Mouse (Mus musculus): ENCODE data around the gene Pitpnb.

Gene Pitpnb

DNA sequence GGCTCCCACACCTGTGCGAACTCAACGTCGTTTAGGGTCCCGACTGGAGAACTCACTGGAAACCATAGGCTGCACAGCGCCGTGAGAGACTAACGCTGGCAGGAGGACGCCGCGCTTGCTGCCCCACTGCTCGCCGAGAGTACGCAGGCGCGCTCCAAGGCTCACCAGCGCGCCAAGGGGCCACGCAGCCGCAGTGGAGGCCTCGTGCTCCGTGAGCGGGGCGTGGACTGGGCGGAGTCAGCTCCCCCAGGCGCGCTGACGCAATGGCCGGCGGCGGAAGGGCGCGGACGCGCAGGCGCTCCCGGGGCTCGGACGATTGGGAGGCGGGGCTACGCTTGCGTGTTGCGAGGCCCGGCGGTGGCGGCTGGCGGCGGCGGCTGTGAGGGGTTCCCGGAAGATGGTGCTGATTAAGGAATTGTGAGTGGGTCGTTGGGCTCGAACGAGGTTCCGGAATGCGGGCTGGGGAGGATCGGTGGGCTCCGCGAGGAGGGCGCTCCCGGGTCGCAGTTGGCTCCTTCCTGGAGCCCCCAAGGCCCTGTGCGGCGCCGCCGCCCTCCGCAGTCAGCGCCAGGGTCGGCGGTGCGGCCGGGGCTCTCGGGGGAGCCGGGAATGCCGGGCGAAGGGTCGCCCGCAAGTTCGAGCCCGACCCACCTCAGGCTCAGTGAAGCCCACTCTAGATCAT lies at the start of gene Pitpnb:
Pitpnb (plus strand) TSS at position 347 of the 682 bp plus-strand sequence.
- in situ Hi-C loops (cut with MboI, MseI) = no loop called here

GRCm38 (mm10) chr5:111284420-111285175 lies 46.0 kb upstream of the Pitpnb start:
- in situ Hi-C loops (cut with MboI, MseI) = loop anchor here (5.0 kb wide), 1 partner anchor 33 kb away; no protein-coding TSS in a partner anchor

DNA sequence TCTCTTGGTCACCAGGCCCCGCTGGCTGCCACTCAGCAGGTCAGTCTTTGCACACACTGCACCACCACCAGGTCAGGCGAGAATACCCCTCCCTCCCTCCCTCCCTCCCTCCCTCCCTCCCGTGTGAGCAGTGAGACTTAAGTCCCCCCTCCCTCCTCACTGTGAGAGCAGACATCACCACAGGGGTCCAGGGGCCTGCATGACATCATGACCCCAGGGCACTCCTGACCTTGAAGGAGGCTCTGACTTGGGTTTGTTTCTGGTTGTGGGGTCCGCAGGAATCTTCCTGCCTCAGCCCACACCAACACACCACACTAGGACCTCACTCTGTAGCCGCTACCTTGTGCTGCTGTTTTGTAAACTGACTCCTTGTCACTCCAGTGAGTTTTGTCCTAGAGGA lies 43.0 kb upstream of the Pitpnb start:
- in situ Hi-C loops (cut with MboI, MseI) = no loop called here

GRCm38 (mm10) chr5:111288486-111288885 lies 42.1 kb upstream of the Pitpnb start:
- in situ Hi-C loops (cut with MboI, MseI) = no loop called here

DNA sequence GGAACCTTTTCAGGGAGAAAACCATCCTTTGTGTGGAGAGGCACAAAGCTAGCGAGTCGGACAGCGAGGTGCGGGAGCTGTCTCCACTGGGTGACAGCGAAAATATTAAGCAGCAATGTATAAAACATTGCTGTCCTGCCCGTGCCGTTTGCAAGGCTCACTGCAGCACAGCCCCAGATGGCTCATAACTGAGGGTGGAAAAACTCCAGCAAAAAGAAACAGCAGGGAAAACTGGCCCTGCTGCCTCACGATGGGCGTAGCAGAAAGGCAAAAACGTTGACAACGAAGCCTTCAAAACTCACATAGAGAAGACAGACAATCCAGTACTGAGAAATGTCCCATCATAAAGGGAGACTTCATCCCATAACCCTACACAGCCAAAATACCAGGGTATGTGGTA lies 40.5 kb upstream of the Pitpnb start:
- in situ Hi-C loops (cut with MboI, MseI) = no loop called here

DNA sequence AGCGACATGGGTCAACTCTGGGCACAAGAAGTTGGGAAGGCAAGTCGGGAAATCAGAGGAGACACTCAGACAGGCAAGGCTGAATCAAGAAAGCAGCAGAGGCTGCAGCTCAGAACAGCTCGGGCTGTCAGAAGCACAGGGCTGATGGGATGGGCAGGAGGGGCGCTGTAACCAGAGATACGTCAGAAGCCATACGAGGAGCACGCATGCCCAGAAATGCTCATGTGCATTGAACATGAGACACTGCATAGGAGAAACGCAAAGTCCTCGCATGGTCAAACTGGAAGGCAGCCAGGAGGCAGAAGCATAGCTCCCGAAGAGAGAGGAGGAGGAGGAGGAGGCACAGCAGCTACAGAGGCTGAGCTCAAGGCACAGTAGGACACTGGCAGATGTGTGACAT lies 38.9 kb upstream of the Pitpnb start:
- in situ Hi-C loops (cut with MboI, MseI) = no loop called here

DNA sequence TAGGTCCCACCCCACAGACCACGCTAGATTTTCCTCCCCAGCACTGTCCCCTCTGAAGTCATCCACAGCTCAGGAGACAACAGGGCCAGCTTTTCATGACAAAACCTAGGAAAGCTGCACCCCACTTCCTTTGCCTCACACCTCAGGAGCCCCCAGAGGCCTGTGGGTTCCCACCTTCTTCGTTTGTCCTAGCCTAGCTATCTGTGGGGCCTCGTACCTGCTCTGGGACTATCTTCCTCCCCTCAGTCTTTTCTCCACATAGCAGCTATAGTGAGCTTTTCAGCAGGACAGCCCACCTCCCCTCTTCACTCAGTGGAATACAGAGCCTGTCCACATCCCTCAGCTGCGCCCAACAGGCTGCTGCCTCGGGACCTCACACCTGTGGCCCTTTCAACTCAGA lies 32.8 kb upstream of the Pitpnb start:
- in situ Hi-C loops (cut with MboI, MseI) = no loop called here

DNA sequence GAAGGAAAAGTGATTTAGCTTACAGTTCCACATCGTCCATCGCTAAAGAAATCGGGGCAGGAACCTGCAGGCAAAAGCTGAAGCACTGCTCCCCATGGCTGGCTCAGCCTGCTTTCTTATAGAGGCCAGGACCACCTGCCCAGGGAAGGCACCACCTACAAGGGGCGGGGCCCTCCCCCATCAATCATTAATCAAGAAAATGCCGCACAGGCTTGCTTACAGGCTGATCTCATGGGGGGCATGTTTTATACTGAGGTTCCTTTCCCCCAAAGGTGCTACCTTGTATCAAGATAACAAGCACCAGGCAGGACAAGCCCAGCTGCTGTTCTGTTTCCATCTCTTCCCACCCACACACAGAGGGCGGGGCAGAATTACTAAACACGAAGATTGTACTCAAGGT lies 31.9 kb upstream of the Pitpnb start:
- in situ Hi-C loops (cut with MboI, MseI) = no loop called here

- in situ Hi-C loops (cut with MboI, MseI) = no loop called here
Measured at GRCm38 (mm10) chr5:111300776-111301175, 29.8 kb upstream of the Pitpnb start.

DNA sequence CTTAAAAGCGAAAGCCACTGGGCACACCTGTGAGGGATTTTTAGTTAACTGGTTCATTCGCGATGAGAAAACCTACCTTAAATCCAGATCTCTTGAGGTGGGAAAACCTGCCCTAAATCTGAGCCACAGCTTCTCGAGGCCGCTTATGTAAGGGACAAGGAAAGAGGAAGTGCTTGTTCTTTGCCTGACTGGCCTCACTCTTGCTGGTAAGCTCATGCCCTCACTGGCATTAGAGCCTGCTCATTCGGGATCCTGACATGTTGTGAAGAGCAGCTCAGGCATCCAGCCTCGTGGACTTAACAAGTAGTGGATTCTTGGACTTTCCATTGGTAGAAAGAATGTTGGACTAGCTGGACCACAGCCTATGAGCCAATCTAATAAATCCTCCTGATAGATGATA lies 28.8 kb upstream of the Pitpnb start:
- in situ Hi-C loops (cut with MboI, MseI) = no loop called here

GRCm38 (mm10) chr5:111304730-111305129 lies 25.8 kb upstream of the Pitpnb start:
- in situ Hi-C loops (cut with MboI, MseI) = no loop called here

GRCm38 (mm10) chr5:111310185-111310584 lies 20.4 kb upstream of the Pitpnb start:
- in situ Hi-C loops (cut with MboI, MseI) = no loop called here

DNA sequence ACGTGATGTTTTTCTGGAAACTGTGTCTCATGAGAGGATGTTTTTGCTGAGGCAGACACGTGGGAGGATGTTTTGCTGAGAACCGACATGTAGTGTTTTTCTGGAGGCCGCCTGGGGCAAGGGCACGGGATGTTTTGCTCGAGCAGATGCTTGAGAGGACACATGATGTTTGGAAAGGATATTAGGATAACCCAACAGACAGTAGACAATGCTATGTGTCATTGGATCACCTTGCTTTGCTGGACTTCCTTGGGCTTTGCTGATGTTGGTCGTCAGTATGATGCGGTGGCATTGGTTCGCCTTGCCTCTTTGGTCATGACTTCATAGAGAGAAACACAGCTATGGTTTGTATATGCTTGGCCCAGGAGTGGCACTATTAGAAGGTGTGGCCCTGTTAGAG lies 16.7 kb upstream of the Pitpnb start:
- in situ Hi-C loops (cut with MboI, MseI) = no loop called here

DNA sequence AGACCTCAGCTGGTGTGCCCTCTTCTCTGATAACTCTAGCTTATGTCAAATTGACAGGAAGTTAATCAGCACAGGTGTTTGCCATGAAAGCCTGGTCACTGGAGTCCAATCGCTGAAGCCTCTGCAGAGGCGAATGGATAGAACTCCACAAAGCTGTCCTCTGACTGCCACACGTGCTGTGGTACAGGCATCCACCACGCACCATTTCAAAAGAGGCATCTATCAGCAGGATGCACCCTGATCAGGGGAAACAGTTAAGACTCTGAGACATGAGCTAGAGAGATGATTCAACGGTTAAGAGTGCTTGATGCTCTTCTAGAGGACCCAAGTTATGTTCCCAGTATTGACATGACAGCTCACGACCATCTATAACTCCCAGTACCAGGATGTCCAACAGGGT lies 15.5 kb upstream of the Pitpnb start:
- in situ Hi-C loops (cut with MboI, MseI) = loop anchor here (5.0 kb wide), 1 partner anchor 33 kb away; no protein-coding TSS in a partner anchor

GRCm38 (mm10) chr5:111317526-111317925 lies 13.0 kb upstream of the Pitpnb start:
- in situ Hi-C loops (cut with MboI, MseI) = loop anchor here (5.0 kb wide), 1 partner anchor 35 kb away; no protein-coding TSS in a partner anchor

DNA sequence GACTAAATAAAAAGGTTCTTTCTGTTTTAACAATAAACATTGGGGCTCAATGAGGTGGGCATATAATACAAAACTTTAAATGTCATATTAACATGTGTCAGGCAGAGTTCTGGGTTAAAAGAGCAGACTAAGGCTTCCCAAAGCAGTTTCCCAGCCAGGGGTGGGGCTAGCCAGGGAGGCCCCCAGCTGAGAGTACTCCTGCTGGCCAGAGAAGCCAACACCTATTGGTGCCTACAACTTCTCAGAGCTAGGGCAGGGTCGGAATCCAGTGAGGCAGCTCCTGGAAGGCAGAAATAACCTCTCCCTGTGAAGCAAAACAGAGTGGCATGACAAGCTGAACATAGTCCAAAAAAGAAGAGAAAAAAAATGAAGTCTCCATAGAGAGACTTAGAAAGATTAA lies 11.6 kb upstream of the Pitpnb start:
- in situ Hi-C loops (cut with MboI, MseI) = loop anchor here (5.0 kb wide), 1 partner anchor 37 kb away; no protein-coding TSS in a partner anchor

- in situ Hi-C loops (cut with MboI, MseI) = no loop called here
Measured at GRCm38 (mm10) chr5:111325813-111326212, 4.8 kb upstream of the Pitpnb start.

DNA sequence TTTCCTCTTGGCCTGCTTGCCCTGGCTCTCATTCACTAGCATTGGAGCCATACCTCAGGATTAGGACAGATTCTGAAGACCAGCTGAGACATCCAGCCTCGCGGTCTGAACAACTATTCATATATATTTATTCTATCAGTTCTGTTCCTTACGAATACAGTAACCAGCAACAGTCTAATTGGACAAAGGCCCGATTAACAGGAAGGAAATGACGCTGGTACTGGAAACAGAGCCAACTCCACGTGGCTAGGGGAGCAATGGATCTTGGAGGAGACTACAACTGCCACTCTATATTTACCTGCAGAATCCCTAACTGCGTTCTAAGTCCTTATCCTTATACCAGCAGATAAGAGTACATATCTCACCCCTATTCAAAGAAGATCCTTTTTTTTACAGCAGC lies 3.1 kb upstream of the Pitpnb start:
- in situ Hi-C loops (cut with MboI, MseI) = no loop called here

DNA sequence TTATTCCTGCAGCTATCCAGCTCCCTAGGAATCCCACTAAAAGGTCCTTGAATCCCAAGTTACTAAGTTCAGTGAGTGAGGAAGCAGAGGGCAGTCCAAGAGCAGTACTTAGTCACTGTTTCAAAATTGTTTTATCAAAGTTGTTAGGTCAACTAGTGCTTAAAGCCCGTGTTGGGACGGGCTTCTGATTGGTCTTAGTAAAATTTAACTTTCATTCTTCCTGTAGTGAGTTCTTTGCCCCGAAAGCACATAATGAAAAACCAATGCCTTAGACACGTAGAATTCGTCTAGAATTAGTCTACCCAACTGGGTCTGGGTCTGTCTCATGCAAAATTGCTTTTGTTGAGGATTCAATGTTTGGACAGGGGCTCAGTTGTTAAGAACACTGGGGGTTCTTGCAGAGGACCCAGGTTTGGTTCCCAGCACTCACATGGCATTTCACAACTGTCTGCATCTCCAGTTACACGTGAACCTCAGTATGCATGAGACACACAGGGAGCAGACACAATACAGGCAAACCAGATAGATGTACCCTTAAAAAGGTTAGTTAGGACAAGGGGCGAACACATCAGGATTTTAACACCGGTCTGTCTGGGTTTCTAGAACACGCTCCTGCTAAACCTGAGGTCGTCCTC lies 664 bp upstream of the Pitpnb start:
- in situ Hi-C loops (cut with MboI, MseI) = no loop called here

DNA sequence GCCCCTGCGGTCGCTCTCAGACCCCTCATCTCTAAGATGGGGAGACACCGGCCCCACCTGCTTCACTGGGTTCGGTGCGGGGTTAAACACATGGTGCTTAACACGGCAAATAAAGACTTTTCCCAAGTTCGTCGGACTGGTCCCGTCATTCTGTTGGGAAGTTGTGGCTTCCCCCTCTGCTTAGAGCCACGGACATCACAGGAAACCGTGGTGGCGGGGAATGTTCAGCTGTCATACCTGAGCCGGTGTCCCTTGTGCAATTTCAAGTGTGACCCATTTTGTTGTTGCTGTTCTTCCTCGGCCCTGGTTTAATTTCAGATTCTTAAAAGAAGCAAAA lies 504 bp downstream of the Pitpnb start:
- in situ Hi-C loops (cut with MboI, MseI) = no loop called here

GRCm38 (mm10) chr5:111335939-111336691 lies 5.6 kb downstream of the Pitpnb start:
- in situ Hi-C loops (cut with MboI, MseI) = no loop called here

DNA sequence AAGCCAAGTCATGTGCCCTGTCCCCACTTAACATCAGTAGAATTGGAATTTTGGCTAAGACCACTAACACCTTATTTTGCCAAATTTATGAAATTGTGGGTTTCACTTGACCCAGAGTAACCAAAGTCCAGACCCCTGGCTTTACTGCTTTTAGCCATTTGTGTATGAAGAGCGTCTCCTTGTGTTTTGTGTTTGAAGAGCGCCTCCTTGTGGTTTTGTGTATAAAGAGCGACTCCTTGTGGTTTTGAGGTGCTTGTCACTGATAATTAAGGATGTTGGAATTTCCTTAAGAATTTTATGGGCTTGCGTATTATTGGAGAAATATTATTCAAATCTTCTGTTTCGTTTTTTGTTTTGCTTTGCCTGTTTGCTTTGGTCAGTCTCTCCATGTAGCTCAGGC lies 11.0 kb downstream of the Pitpnb start:
- in situ Hi-C loops (cut with MboI, MseI) = no loop called here

Measured in T-helper 1 cell (primary cell).